Mouse (Mus musculus) CH12.LX (cell line): ENCODE measurements around the gene Lama4. TPM values are rescaled to one million over a fixed set of nuclear protein-coding genes. Genes with fewer than 3 reads are reported as not detected.

Experiments
- DNase-seq: peaks from one replicate; pipeline ENCODE4 v3.0.0-alpha.2; 2013; ENCODE audit errors: extremely low read depth
- H3K27ac ChIP-seq: 2 replicates; pipeline ENCODE4 v1.5.1; 2012; ENCODE audit warnings: low read depth, mild to moderate bottlenecking, control low read depth, moderate library complexity; ENCODE audit not compliant: insufficient read depth
- H3K27me3 ChIP-seq: replicated peaks from 2 replicates; pipeline ENCODE3; 2012; ENCODE audit warnings: inconsistent platforms
- H3K36me3 ChIP-seq, 2 experiments: replicated peaks in 1 of 2; 2 replicates each; pipeline versions ENCODE3 to v1.6.1; 2012; ENCODE audit warnings: inconsistent platforms in 1 of 2, low read length in 1 of 2, mild to moderate bottlenecking in 1 of 2, mixed read lengths in 1 of 2, moderate library complexity in 1 of 2; ENCODE audit not compliant: control insufficient read depth in 1 of 2, insufficient read depth in 1 of 2
- H3K4me1 ChIP-seq, 2 experiments: 2 replicates each; pipeline ENCODE4 v1.6.1; 2012; ENCODE audit warnings: inconsistent platforms in 1 of 2, moderate library complexity in 1 of 2; ENCODE audit not compliant: insufficient read depth in 2 of 2, control insufficient read depth in 1 of 2
- H3K4me2 ChIP-seq: 2 replicates; pipeline ENCODE4 v1.6.1; 2012; ENCODE audit warnings: low read depth, mild to moderate bottlenecking, control low read depth; ENCODE audit not compliant: poor library complexity, insufficient read depth, severe bottlenecking
- H3K4me3 ChIP-seq, 3 experiments: fragments of 150-350 bp in 1 of 3; sonication (generic) in 1 of 3; replicated peaks in 1 of 3; 2 replicates each; pipeline versions ENCODE3 to v1.5.1; 2011 to 2012; ENCODE audit warnings: low read depth in 2 of 3, low read length in 2 of 3, mild to moderate bottlenecking in 2 of 3, moderate library complexity in 2 of 3, control low read depth in 1 of 3, improper control_type of control experiment in 1 of 3, inconsistent platforms in 1 of 3, mixed read lengths in 1 of 3; ENCODE audit not compliant: poor library complexity in 1 of 3
- H3K79me2 ChIP-seq: replicated peaks from 2 replicates; pipeline ENCODE4 v1.6.1; 2012; ENCODE audit warnings: mild to moderate bottlenecking, moderate library complexity; ENCODE audit not compliant: control insufficient read depth, poor library complexity, insufficient read depth, severe bottlenecking; ENCODE audit errors: extremely low read depth
- H3K9ac ChIP-seq: 2 replicates; pipeline ENCODE4 v1.6.1; 2012; ENCODE audit warnings: low read depth, mild to moderate bottlenecking, control low read depth, moderate library complexity; ENCODE audit not compliant: insufficient read depth
- H3K9me3 ChIP-seq: replicated peaks from 2 replicates; pipeline ENCODE3; 2012; ENCODE audit warnings: low read length, inconsistent platforms, mixed read lengths
- BHLHE40 ChIP-seq: IDR thresholded peaks from 2 replicates; pipeline ENCODE4 v1.6.1; 2011; ENCODE audit warnings: mild to moderate bottlenecking, low read depth, low read length, improper control_type of control experiment
- CHD1 ChIP-seq: IDR thresholded peaks from 2 replicates; pipeline ENCODE4 v1.6.1; 2012; ENCODE audit warnings: low read depth, low read length, improper control_type of control experiment, inconsistent platforms
- CTCF ChIP-seq, 2 experiments: IDR thresholded peaks in 1 of 2; conservative IDR thresholded peaks in 1 of 2; 2 replicates each; pipeline ENCODE4 v1.5.1; 2011 to 2012; ENCODE audit warnings: low read depth in 2 of 2, low read length in 2 of 2, improper control_type of control experiment in 1 of 2, inconsistent platforms in 1 of 2, mild to moderate bottlenecking in 1 of 2, moderate library complexity in 1 of 2
- ELF1 ChIP-seq: IDR thresholded peaks from 2 replicates; pipeline ENCODE4 v1.6.1; 2014; ENCODE audit warnings: low read depth, mild to moderate bottlenecking, inconsistent platforms, low read length, improper control_type of control experiment
- EP300 ChIP-seq: IDR thresholded peaks from 2 replicates; pipeline ENCODE4 v1.6.1; 2011; ENCODE audit warnings: low read length, improper control_type of control experiment
- ETS1 ChIP-seq: conservative IDR thresholded peaks from 2 replicates; pipeline ENCODE4 v1.6.1; 2012; ENCODE audit warnings: low read depth, mild to moderate bottlenecking, inconsistent platforms, low read length, improper control_type of control experiment, moderate library complexity
- GABPA ChIP-seq: IDR thresholded peaks from 2 replicates; pipeline ENCODE4 v1.6.1; 2012; ENCODE audit warnings: low read depth, low read length, improper control_type of control experiment, inconsistent platforms; ENCODE audit not compliant: insufficient replicate concordance
- HCFC1 ChIP-seq: IDR thresholded peaks from 2 replicates; pipeline ENCODE4 v1.6.1; 2012; ENCODE audit warnings: low read depth, mild to moderate bottlenecking, inconsistent platforms, low read length, improper control_type of control experiment
- IRF4 ChIP-seq: IDR thresholded peaks from 2 replicates; pipeline ENCODE4 v1.6.1; 2014; ENCODE audit warnings: low read depth, mild to moderate bottlenecking, inconsistent platforms, low read length, improper control_type of control experiment
- JUN ChIP-seq: IDR thresholded peaks from 2 replicates; pipeline ENCODE4 v1.6.1; 2011; ENCODE audit warnings: low read depth, mild to moderate bottlenecking, low read length, improper control_type of control experiment, moderate library complexity; ENCODE audit not compliant: insufficient read depth
- JUND ChIP-seq: conservative IDR thresholded peaks from 2 replicates; pipeline ENCODE4 v1.6.1; 2011; ENCODE audit warnings: low read depth, low read length, improper control_type of control experiment
- KAT2A ChIP-seq: IDR thresholded peaks from 2 replicates; pipeline ENCODE4 v1.6.1; 2012; ENCODE audit warnings: low read length, improper control_type of control experiment, inconsistent platforms; ENCODE audit not compliant: insufficient replicate concordance
- MAFK ChIP-seq: IDR thresholded peaks from 2 replicates; pipeline ENCODE4 v1.6.1; 2011; ENCODE audit warnings: low read length, improper control_type of control experiment; ENCODE audit not compliant: insufficient replicate concordance
- MAZ ChIP-seq: IDR thresholded peaks from 2 replicates; pipeline ENCODE4 v1.6.1; 2012; ENCODE audit warnings: low read depth, mild to moderate bottlenecking, inconsistent platforms, low read length, improper control_type of control experiment, moderate library complexity
- MXI1 ChIP-seq: IDR thresholded peaks from 2 replicates; pipeline ENCODE4 v1.6.1; 2011; ENCODE audit warnings: mild to moderate bottlenecking, low read depth, low read length, improper control_type of control experiment
- MYC ChIP-seq: IDR thresholded peaks from 2 replicates; pipeline ENCODE4 v1.6.1; 2011; ENCODE audit warnings: low read depth, mild to moderate bottlenecking, improper control_type of control experiment, low read length
- NELFE ChIP-seq: IDR thresholded peaks from 2 replicates; pipeline ENCODE4 v1.6.1; 2011; ENCODE audit warnings: low read depth, low read length, improper control_type of control experiment
- NRF1 ChIP-seq: IDR thresholded peaks from 2 replicates; pipeline ENCODE4 v1.6.1; 2014; ENCODE audit warnings: low read depth, mild to moderate bottlenecking, inconsistent platforms, low read length, improper control_type of control experiment, moderate library complexity
- PAX5 ChIP-seq: IDR thresholded peaks from 2 replicates; pipeline ENCODE4 v1.6.1; 2012; ENCODE audit warnings: low read length, inconsistent platforms, mixed read lengths
- POLR2AphosphoS2 ChIP-seq: IDR thresholded peaks from 2 replicates; pipeline ENCODE4 v1.6.1; 2011; ENCODE audit warnings: low read depth, low read length, improper control_type of control experiment
- RAD21 ChIP-seq: IDR thresholded peaks from 2 replicates; pipeline ENCODE4 v1.6.1; 2011; ENCODE audit warnings: low read depth, mild to moderate bottlenecking, low read length, improper control_type of control experiment, moderate library complexity
- RCOR1 ChIP-seq: conservative IDR thresholded peaks from 2 replicates; pipeline ENCODE4 v1.6.1; 2012; ENCODE audit warnings: low read depth, mild to moderate bottlenecking, inconsistent platforms, low read length, improper control_type of control experiment
- TBP ChIP-seq: conservative IDR thresholded peaks from 2 replicates; pipeline ENCODE4 v1.6.1; 2011; ENCODE audit warnings: low read depth, low read length, improper control_type of control experiment
- TCF12 ChIP-seq: IDR thresholded peaks from 2 replicates; pipeline ENCODE4 v1.6.1; 2014; ENCODE audit warnings: low read depth, mild to moderate bottlenecking, inconsistent platforms, low read length, improper control_type of control experiment
- USF1 ChIP-seq: IDR thresholded peaks from 2 replicates; pipeline ENCODE4 v1.6.1; 2014; ENCODE audit warnings: low read depth, mild to moderate bottlenecking, inconsistent platforms, low read length, improper control_type of control experiment
- USF2 ChIP-seq: conservative IDR thresholded peaks from 2 replicates; pipeline ENCODE4 v1.6.1; 2011; ENCODE audit warnings: low read depth, low read length, improper control_type of control experiment
- ZC3H11A ChIP-seq: IDR thresholded peaks from 2 replicates; pipeline ENCODE4 v1.6.1; 2012; ENCODE audit warnings: low read depth, mild to moderate bottlenecking, inconsistent platforms, low read length, improper control_type of control experiment
- ZMIZ1 ChIP-seq: IDR thresholded peaks from 2 replicates; pipeline ENCODE4 v1.6.1; 2012; ENCODE audit warnings: low read depth, mild to moderate bottlenecking, inconsistent platforms, low read length, improper control_type of control experiment
- ZNF384 ChIP-seq: IDR thresholded peaks from 2 replicates; pipeline ENCODE4 v1.6.1; 2012; ENCODE audit warnings: low read depth, low read length, improper control_type of control experiment, inconsistent platforms
- dilution Hi-C: fragments of 300-500 bp; cut with MboI; formaldehyde crosslinking; loops from 2 replicates; pipeline ENCODE4 v1.14.3; 2020; ENCODE audit warnings: low sequenced_read_pairs; ENCODE audit not compliant: extremely low pct_unique_long_range_greater_than_20kb, extremely low pct_ligation_motif_present
- in situ Hi-C: fragments of 300-500 bp; cut with MboI; formaldehyde crosslinking; loops from 3 replicates; pipeline ENCODE4 v1.14.3; 2019; ENCODE audit warnings: low sequenced_read_pairs, low pct_ligation_motif_present, low pct_unique_long_range_greater_than_20kb, mixed read lengths
- polyA plus RNA-seq: library from polyadenylated mRNA; unstranded; fragments of >175 nt; gene quantifications from 2 replicates; pipeline ENCODE4 v1.2.1, GENCODE M21; 2012; ENCODE audit warnings: low read depth; ENCODE audit not compliant: insufficient read length
- total RNA-seq, 2 experiments: library from RNA; depleted of rRNA; stranded (reverse); fragments of 300-350 nt in 1 of 2; fragments of >200 nt in 1 of 2; gene quantifications; 2 replicates each; pipeline ENCODE4 v1.2.3; 2012 to 2014

Lama4 gene
- total and polyA plus RNA-seq, 3 experiments: 0.08 to 0.50 (median 0.19) TPM

DNA sequence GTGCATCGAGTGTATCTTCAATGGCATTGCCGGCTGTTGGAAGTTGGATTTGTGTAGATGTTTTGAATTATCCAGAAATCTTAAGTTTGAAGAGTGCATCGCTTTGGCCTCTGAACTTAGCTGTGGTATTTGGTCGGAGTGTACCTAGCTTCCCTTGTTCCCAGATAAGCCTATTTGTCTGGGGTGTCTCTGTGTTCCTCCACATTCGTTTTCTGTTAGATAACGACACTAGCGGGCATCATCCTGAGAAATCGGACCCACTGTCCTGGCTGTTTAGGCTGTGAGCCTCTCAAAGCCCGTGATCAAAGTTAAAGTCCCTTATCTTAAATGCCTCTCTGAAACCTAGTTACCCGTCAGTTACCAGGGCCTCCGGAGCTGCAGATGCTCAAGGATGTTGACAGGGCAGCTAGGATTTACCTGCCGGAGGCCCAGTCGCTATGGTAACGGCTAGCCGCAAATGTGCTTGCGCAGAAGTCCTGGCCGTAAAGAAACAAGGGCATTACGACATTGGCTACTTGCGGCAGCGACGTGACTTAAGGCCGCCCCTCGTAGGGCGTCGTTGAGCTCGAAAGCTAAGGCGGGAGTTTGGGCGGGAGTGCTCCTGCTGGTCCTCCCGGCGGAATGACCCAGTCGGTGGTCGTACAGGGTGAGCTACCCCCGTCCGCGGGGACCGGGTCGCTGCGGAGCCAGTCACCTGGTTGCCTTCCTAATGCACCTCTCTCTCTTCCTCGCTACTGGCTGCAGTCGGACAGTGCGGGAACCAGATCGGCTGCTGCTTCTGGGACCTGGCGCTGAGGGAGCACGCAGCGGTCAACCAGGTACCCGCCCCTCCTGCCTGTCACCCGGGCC lies 168.4 kb downstream of the Lama4 start, which contains the start of the genes Fam229b and Tube1 (continued):
- no peak for TF ChIP-seq USF1
- peak; percentile 93 for TF ChIP-seq MXI1
- no peak; the same call in 1 of the 2 replicates for TF ChIP-seq KAT2A
- no peak; the same call in 1 of the 2 replicates for TF ChIP-seq MYC
- TF ChIP-seq GABPA: no peak
- no peak for TF ChIP-seq IRF4
- 0 out of 2 replicates have a peak, but pooled peaks have one; percentile 43 for TF ChIP-seq ELF1
- TF ChIP-seq JUND: no peak
- no peak for TF ChIP-seq RAD21
- TF ChIP-seq ZC3H11A: no peak
- no peak for TF ChIP-seq MAZ
- TF ChIP-seq USF2: no peak
- TF ChIP-seq TCF12: peak; percentile 76
- TF ChIP-seq ZMIZ1: peak; percentile 83; the same call in 1 of the 2 replicates
- TF ChIP-seq BHLHE40: no peak
- TF ChIP-seq CHD1: no peak
- peak; percentile 80 for TF ChIP-seq NRF1
- no peak for TF ChIP-seq ETS1
- TF ChIP-seq ZNF384: no peak
- TF ChIP-seq EP300: no peak
- no peak for TF ChIP-seq CTCF (conservative IDR thresholded peaks at IDR 0.05 in 1 of 2, IDR thresholded peaks at IDR 0.05 in 1 of 2; ENCODE audit: low read depth in 2 of 2, low read length in 2 of 2)
- peak; percentile 87; the same call in 1 of the 2 replicates for TF ChIP-seq TBP
- TF ChIP-seq, all 38 proteins: peak for 13

DNA sequence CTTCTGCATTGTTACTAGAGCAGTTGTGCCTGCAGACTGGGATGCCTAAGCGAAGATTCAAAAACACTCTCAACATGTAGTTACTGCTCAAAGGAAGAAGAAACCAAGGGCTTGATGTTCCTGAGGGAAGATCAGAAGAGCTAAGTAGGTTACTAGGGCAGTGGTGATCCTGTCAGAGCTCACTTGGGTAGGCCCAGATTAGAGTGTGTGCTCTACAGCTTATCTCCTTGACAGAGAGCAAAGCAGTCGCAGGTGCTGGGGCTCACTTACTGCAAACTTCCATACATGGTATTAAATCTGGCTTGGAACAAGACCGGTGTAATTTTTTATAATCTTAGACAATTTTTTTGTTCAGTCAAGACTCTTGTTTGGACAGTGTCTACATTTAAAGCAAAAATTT lies 172.5 kb downstream of the Lama4 start:
- dilution Hi-C loops: no loop called here
- no peak overlapping the region for H3K9ac ChIP-seq
- H3K27me3 ChIP-seq: no peaks in the 10 kb centered on the region
- TF ChIP-seq MAZ: no peak
- TF ChIP-seq CTCF (conservative IDR thresholded peaks at IDR 0.05 in 1 of 2, IDR thresholded peaks at IDR 0.05 in 1 of 2; ENCODE audit: low read depth in 2 of 2, low read length in 2 of 2): no peak
- TF ChIP-seq PAX5: no peak
- TF ChIP-seq TCF12: no peak
- no peak for TF ChIP-seq BHLHE40
- no peak for TF ChIP-seq MYC
- TF ChIP-seq ZC3H11A: no peak
- no peak for TF ChIP-seq KAT2A
- no peak for TF ChIP-seq JUN
- TF ChIP-seq NRF1: no peak
- no peak for TF ChIP-seq POLR2AphosphoS2
- TF ChIP-seq RCOR1: no peak
- no peak for TF ChIP-seq HCFC1
- no peak for TF ChIP-seq EP300
- TF ChIP-seq MAFK: no peak
- TF ChIP-seq GABPA: no peak
- TF ChIP-seq ZMIZ1: no peak
- TF ChIP-seq USF2: no peak
- TF ChIP-seq NELFE: no peak
- TF ChIP-seq, all 38 proteins: peak for 0
- Histone ChIP-seq H3K36me3 (peaks cover 31 to 59% of the 10 kb centered on the region in 2 experiments), H3K4me2 (no peak overlapping the region), H3K4me1 (peaks cover 0 to 16% of the 10 kb centered on the region in 2 experiments; a peak in 2 of 4 replicates), H3K4me3 (no peak overlapping the region), H3K9me3 (no peaks in the 10 kb centered on the region), H3K27ac (no peak overlapping the region), H3K79me2 (peaks cover 8% of the 10 kb centered on the region)
- DNase-seq: no peak
- in situ Hi-C loops: no loop called here
